Comparison of ENCODE assay signal across 15 mouse cellular contexts in the genomic region with DNA sequence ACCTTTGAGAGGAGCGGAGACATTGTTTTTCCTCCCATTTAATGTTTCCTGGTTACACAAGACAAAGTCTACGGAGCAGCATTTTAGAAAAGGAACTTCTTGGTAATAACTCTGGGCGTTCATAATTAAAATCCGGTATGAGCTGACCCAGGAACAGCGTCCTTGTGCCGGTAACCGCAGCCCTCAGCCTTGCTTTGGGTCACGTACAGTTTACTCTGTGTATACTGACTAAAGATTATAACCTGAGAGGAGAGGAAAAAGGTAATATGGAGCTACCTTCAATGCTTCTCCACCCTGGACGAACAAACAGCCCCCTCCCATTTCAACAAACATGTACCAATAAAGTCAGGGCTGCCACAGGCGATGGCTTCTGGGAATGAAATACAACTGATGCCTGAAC.
"Had no signal": no experiment of that assay in that cellular context is flagged by ENCODE, and none has a peak within 500 bp of the region (broad histone marks: within the 10 kb centered on the region; RNA-seq: fewer than 3 reads in every experiment).

No protein-coding gene starts in this region.

- H3K4me3 ChIP-seq: kidney, embryonic 15.5 days; left cerebral cortex, adult 2 months; liver, embryonic 13.5 days; lung, embryonic 15.5 days; megakaryocyte, embryonic 14.5 days; midbrain, embryonic 12.5 days had no signal

- H3K4me2 ChIP-seq: kidney, embryonic 15.5 days; liver, embryonic 13.5 days; lung, embryonic 15.5 days; midbrain, embryonic 12.5 days had no signal

- ATAC-seq: liver, postnatal 0 days had no signal

- H3K4me1 ChIP-seq: lung, embryonic 15.5 days; megakaryocyte, embryonic 14.5 days; midbrain, embryonic 12.5 days had no signal

- H3K27me3 ChIP-seq: kidney, embryonic 15.5 days; liver, embryonic 13.5 days; lung, embryonic 15.5 days; megakaryocyte, embryonic 14.5 days; midbrain, embryonic 12.5 days had no signal

- H3K27ac ChIP-seq: kidney, embryonic 15.5 days; left cerebral cortex, adult 2 months; liver, embryonic 13.5 days; lung, embryonic 15.5 days; macrophage; midbrain, embryonic 12.5 days had no signal

- H3K36me3 ChIP-seq: kidney, embryonic 15.5 days; liver, embryonic 13.5 days; lung, embryonic 15.5 days; midbrain, embryonic 12.5 days had no signal

- H3K9me3 ChIP-seq: kidney, embryonic 15.5 days; liver, embryonic 13.5 days; lung, embryonic 15.5 days; megakaryocyte, embryonic 14.5 days; midbrain, embryonic 12.5 days had no signal

- DNase-seq: kidney, adult 18-20 months; kidney, postnatal 4 days; liver; liver, embryonic 13.5 days; liver, postnatal 0 days; lung, postnatal 14 days; right cerebral cortex, adult 18-20 months; right cerebral cortex, postnatal 25 days; thymus, postnatal 36 days had no signal

- H3K9ac ChIP-seq: kidney, embryonic 15.5 days; liver, embryonic 13.5 days; liver, postnatal 0 days; lung, embryonic 15.5 days; midbrain, embryonic 12.5 days had no signal
